In genomic region chr4:147902906-147903500, GRCm38 (mm10) we compare ENCODE assay signal across 12 mouse cellular contexts. TPM values are rescaled to one million over a fixed set of nuclear protein-coding genes. Genes with fewer than 3 reads are reported as not detected.
DNase-seq lines count a peak whose midpoint lies in the region; ATAC-seq and TF ChIP-seq lines count a peak whose summit lies in the region.
"Had no signal": no experiment of that assay in that cellular context is flagged by ENCODE, and none has a peak within 500 bp of the region (broad histone marks: within the 10 kb centered on the region; RNA-seq: fewer than 3 reads in every experiment).

No protein-coding gene starts in this region.

- intact Hi-C loops in heart, postnatal 36 days (cut with DNase I), result no loop called here

- peaks cover 20% of the 10 kb centered on the region for H3K4me1 ChIP-seq in liver, adult 2 months (ENCODE audit: control insufficient read depth, insufficient read depth, low read length)
- H3K4me1 ChIP-seq in hindbrain, embryonic 14.5 days (replicated peaks; ENCODE audit: control insufficient read depth, insufficient read depth, low read length), result peaks cover 13% of the 10 kb centered on the region

- 31% methylated on average over 12 of the region's 12 CpGs for WGBS in liver, adult 2 months
- 92% methylated on average over 12 of the region's 12 CpGs for WGBS in hindbrain, embryonic 14.5 days

- TF ChIP-seq CTCF in liver, adult 2 months (IDR thresholded peaks at IDR 0.05; ENCODE audit: low read depth, low read length), result no peak

- H3K27ac ChIP-seq in liver, adult 2 months (replicated peaks; ENCODE audit: insufficient read depth, low read depth, low read length), result peak overlapping the region; percentile 97
- no peak overlapping the region for H3K27ac ChIP-seq in hindbrain, embryonic 14.5 days
- H3K27ac ChIP-seq: embryonic facial prominence, embryonic 12.5 days had no signal

- H3ac ChIP-seq in myocyte (ENCODE audit: control insufficient read depth, insufficient read length), result no peak overlapping the region

- H3K9ac ChIP-seq in liver, adult 2 months (ENCODE audit: low read depth, low read length), result peak overlapping the region; percentile 96
- no peak overlapping the region for H3K9ac ChIP-seq in hindbrain, embryonic 14.5 days

- H3K4me3 ChIP-seq in liver, adult 2 months (ENCODE audit: insufficient read depth, low read depth, low read length), result peak overlapping the region; percentile 92
- H3K4me3 ChIP-seq in hindbrain, embryonic 14.5 days (replicated peaks; ENCODE audit: low read length), result no peak overlapping the region
- H3K4me3 ChIP-seq in myocyte, result peak overlapping the region; percentile 52

- H3K79me2 ChIP-seq in liver, adult 2 months (ENCODE audit: control insufficient read depth, insufficient read depth, low read length), result peaks cover 25% of the 10 kb centered on the region; the same call in 1 of the 2 replicates
- peaks cover 34% of the 10 kb centered on the region for H3K79me2 ChIP-seq in myocyte (ENCODE audit: control insufficient read depth, insufficient read depth)

- H3K36me3 ChIP-seq in liver, adult 2 months (ENCODE audit: control insufficient read depth, insufficient read depth, low read length), result peaks cover 21% of the 10 kb centered on the region
- H3K36me3 ChIP-seq in hindbrain, embryonic 14.5 days (replicated peaks; ENCODE audit: control insufficient read depth, insufficient read depth), result peaks cover 42% of the 10 kb centered on the region
- peaks cover 25% of the 10 kb centered on the region for H3K36me3 ChIP-seq in myocyte (ENCODE audit: control insufficient read depth, insufficient read depth)

- peak overlapping the region; percentile 58; the same call in 1 of the 2 replicates for H3K4me2 ChIP-seq in hindbrain, embryonic 14.5 days (replicated peaks)
- H3K4me2 ChIP-seq in myocyte (ENCODE audit: low read depth), result peak overlapping the region; percentile 71

- H3K9me3 ChIP-seq in hindbrain, embryonic 14.5 days (ENCODE audit: control insufficient read depth, low read length), result no peaks in the 10 kb centered on the region
- H3K9me3 ChIP-seq: embryonic facial prominence, embryonic 12.5 days had no signal

- no peak for TF ChIP-seq POLR2A in liver, adult 2 months (IDR thresholded peaks at IDR 0.05; ENCODE audit: extremely low read depth, insufficient read depth, low read length)
- TF ChIP-seq POLR2A in myocyte (IDR thresholded peaks at IDR 0.05; ENCODE audit: insufficient read length, low read depth), result no peak

- ATAC-seq in hindbrain, embryonic 14.5 days (ENCODE audit: low FRiP score), result no peak

- H3K27me3 ChIP-seq in liver, adult 2 months (ENCODE audit: control insufficient read depth, insufficient read depth, low read length), result no peaks in the 10 kb centered on the region
- H3K27me3 ChIP-seq in hindbrain, embryonic 14.5 days (ENCODE audit: control insufficient read depth, insufficient read depth, low read length), result no peaks in the 10 kb centered on the region
- no peaks in the 10 kb centered on the region for H3K27me3 ChIP-seq in myocyte (ENCODE audit: control insufficient read depth, insufficient read depth, insufficient read length)
- H3K27me3 ChIP-seq: embryonic facial prominence, embryonic 12.5 days had no signal

- peak; percentile 94 for DNase-seq in heart, adult 11 months
- no peak for DNase-seq in heart, postnatal 36 days
- DNase-seq in liver, adult 2 months (ENCODE audit: extremely low read depth, low read depth, low spot score), result peak; percentile 91
- no peak for DNase-seq in liver
- DNase-seq in hindbrain, embryonic 14.5 days (ENCODE audit: low spot score), result no peak
- DNase-seq in right cerebral cortex, postnatal 10 days (ENCODE audit: low spot score in 2 of 2), result no peak
- DNase-seq in layer of hippocampus, postnatal 25 days (ENCODE audit: extremely low spot score in 1 of 2, low spot score in 1 of 2), result no peak
- DNase-seq: gastrocnemius, postnatal 36 days; right cerebral cortex, adult 18-20 months; thymus, postnatal 25 days had no signal

TF ChIP-seq in myocyte, 11 proteins besides CTCF, POLR2A, EP300 and RAD21:
- no peak for TF ChIP-seq POLR2AphosphoS2 (IDR thresholded peaks at IDR 0.05; ENCODE audit: insufficient read length, low read depth)
- TF ChIP-seq MYOD1 (IDR thresholded peaks at IDR 0.05; ENCODE audit: control insufficient read depth in 1 of 3, insufficient read length in 2 of 3, low read depth in 2 of 3), result no peak
- no peak for TF ChIP-seq MAX (IDR thresholded peaks at IDR 0.05; ENCODE audit: low read depth)
- no peak for TF ChIP-seq E2F4 (IDR thresholded peaks at IDR 0.05; ENCODE audit: insufficient read depth)
- no peak for TF ChIP-seq SRF (IDR thresholded peaks at IDR 0.05; ENCODE audit: control insufficient read depth, insufficient read length, low read depth)
- TF ChIP-seq TCF3 (IDR thresholded peaks at IDR 0.05; ENCODE audit: insufficient read length, low read depth), result no peak

RNA-seq across cellular contexts. Expression of gene Mfn2, which starts 1.5 kb away (rescaled TPM):
- total RNA-seq in heart, postnatal 36 days (2021), result 100 to 1,000 TPM; 670 to 699 TPM
- total RNA-seq in liver, adult 2 months (2014; rRNA removed), result 36.6 and 37.7 TPM in 2 replicates
- 49.4 and 50.3 TPM in 2 replicates for polyA plus RNA-seq in liver, adult 2 months (2012; rRNA removed)
- polyA plus RNA-seq in hindbrain, embryonic 14.5 days (2014; fragmentation: Nextera tagmentation; extraction: Ambion mirVana), result 83.4 and 91.6 TPM in 2 replicates
- polyA plus RNA-seq in myocyte (2012; fragmentation: generic; extraction: Trizol), result 75.8 TPM
- 100 to 1,000 TPM; 191 to 194 TPM for total RNA-seq in layer of hippocampus, postnatal 25 days (2021)

RNA-seq across cellular contexts. Expression of gene Plod1, which starts 33.6 kb away (rescaled TPM):
- total RNA-seq in heart, postnatal 36 days (2021), result 10 to 100 TPM; 71.3 to 89.9 TPM
- total RNA-seq in liver, adult 2 months (2014; rRNA removed), result 24.5 and 27.3 TPM in 2 replicates
- 32.9 and 38.3 TPM in 2 replicates for polyA plus RNA-seq in liver, adult 2 months (2012; rRNA removed)
- 25.3 and 28.1 TPM in 2 replicates for polyA plus RNA-seq in hindbrain, embryonic 14.5 days (2014; fragmentation: Nextera tagmentation; extraction: Ambion mirVana)
- polyA plus RNA-seq in myocyte (2012; fragmentation: generic; extraction: Trizol), result 77.2 TPM
- total RNA-seq in layer of hippocampus, postnatal 25 days (2021), result 10 to 100 TPM; 21.7 to 25.2 TPM

RNA-seq across cellular contexts. Expression of gene Fv1, which starts 34.2 kb away (rescaled TPM):
- total RNA-seq in heart, postnatal 36 days (2021), result 10 to 100 TPM; 16.1 to 18.3 TPM
- 3.0 and 3.5 TPM in 2 replicates for total RNA-seq in liver, adult 2 months (2014; rRNA removed)
- 0.57 and 0.61 TPM in 2 replicates for polyA plus RNA-seq in liver, adult 2 months (2012; rRNA removed)
- polyA plus RNA-seq in hindbrain, embryonic 14.5 days (2014; fragmentation: Nextera tagmentation; extraction: Ambion mirVana), result 7.2 and 11.3 TPM in 2 replicates
- polyA plus RNA-seq in myocyte (2012; fragmentation: generic; extraction: Trizol), result 3.7 TPM
- total RNA-seq in layer of hippocampus, postnatal 25 days (2021), result 1 to 10 TPM; 7.9 to 8.5 TPM

RNA-seq across cellular contexts. Expression of gene Miip, which starts 34.4 kb away (rescaled TPM):
- total RNA-seq in heart, postnatal 36 days (2021), result 1 to 10 TPM; 7.6 to 8.6 TPM
- total RNA-seq in liver, adult 2 months (2014; rRNA removed), result 11.4 and 12.1 TPM in 2 replicates
- polyA plus RNA-seq in liver, adult 2 months (2012; rRNA removed), result 28.4 and 44.3 TPM in 2 replicates
- polyA plus RNA-seq in hindbrain, embryonic 14.5 days (2014; fragmentation: Nextera tagmentation; extraction: Ambion mirVana), result 20.8 and 25.5 TPM in 2 replicates
- 11.0 TPM for polyA plus RNA-seq in myocyte (2012; fragmentation: generic; extraction: Trizol)
- total RNA-seq in layer of hippocampus, postnatal 25 days (2021), result 10 to 100 TPM; 15.2 to 26.5 TPM

RNA-seq across cellular contexts. Expression of gene 2510039O18Rik, which starts 37.7 kb away (rescaled TPM):
- total RNA-seq in heart, postnatal 36 days (2021), result 10 to 100 TPM; 37.2 to 41.2 TPM
- total RNA-seq in liver, adult 2 months (2014; rRNA removed), result 13.5 and 16.8 TPM in 2 replicates
- 36.6 and 40.1 TPM in 2 replicates for polyA plus RNA-seq in liver, adult 2 months (2012; rRNA removed)
- 15.8 and 19.4 TPM in 2 replicates for polyA plus RNA-seq in hindbrain, embryonic 14.5 days (2014; fragmentation: Nextera tagmentation; extraction: Ambion mirVana)
- polyA plus RNA-seq in myocyte (2012; fragmentation: generic; extraction: Trizol), result 49.9 TPM
- 10 to 100 TPM; 28.4 to 29.1 TPM for total RNA-seq in layer of hippocampus, postnatal 25 days (2021)

Comparison
In these comparisons a context has a peak if more than half of its experiments do, and no peak if none do; other contexts are left out.
1. DNase-seq: peak in heart, adult 11 months (single experiment) and liver, adult 2 months (single experiment); none in heart, postnatal 36 days (0 of 2), liver (single experiment), hindbrain, embryonic 14.5 days (single experiment), right cerebral cortex, postnatal 10 days (0 of 2) and layer of hippocampus, postnatal 25 days (0 of 2).